Mouse (Mus musculus) skeletal muscle tissue, adult 2 months (tissue): ENCODE results near the gene Csrp3.

Experiments used
- DNase-seq: peaks from one replicate; pipeline ENCODE4 v3.0.0-alpha.2; 2012; ENCODE audit warnings: low read depth, low spot score

The Csrp3 gene

GRCm38 (mm10) chr7:48867576-48867975 is 19.7 kb upstream of the Csrp3 start:
- DNase-seq = no peak

GRCm38 (mm10) chr7:48864671-48865458 is 17.0 kb upstream of the Csrp3 start:
- DNase-seq = no peak

- DNase-seq = no peak
Measured at GRCm38 (mm10) chr7:48864199-48864598, 16.4 kb upstream of the Csrp3 start.

GRCm38 (mm10) chr7:48861796-48862195 is 14.0 kb upstream of the Csrp3 start:
- DNase-seq = no peak

GRCm38 (mm10) chr7:48860948-48861347 is 13.1 kb upstream of the Csrp3 start:
- no peak for DNase-seq

- DNase-seq = no peak
Measured at GRCm38 (mm10) chr7:48859362-48859761, 11.5 kb upstream of the Csrp3 start.

GRCm38 (mm10) chr7:48858257-48858656 is 10.4 kb upstream of the Csrp3 start:
- no peak for DNase-seq

GRCm38 (mm10) chr7:48855461-48855860 is 7.6 kb upstream of the Csrp3 start:
- DNase-seq = no peak

GRCm38 (mm10) chr7:48853496-48853895 is 5.7 kb upstream of the Csrp3 start:
- DNase-seq = no peak

GRCm38 (mm10) chr7:48851529-48852104 is 3.8 kb upstream of the Csrp3 start:
- no peak for DNase-seq

- DNase-seq = no peak
Measured at GRCm38 (mm10) chr7:48846755-48847154, 1.1 kb downstream of the Csrp3 start.

- peak; percentile 21 for DNase-seq
Measured at GRCm38 (mm10) chr7:48845213-48845973, 2.4 kb downstream of the Csrp3 start.

GRCm38 (mm10) chr7:48843541-48843940 is 4.3 kb downstream of the Csrp3 start:
- no peak for DNase-seq

GRCm38 (mm10) chr7:48842353-48842752 is 5.5 kb downstream of the Csrp3 start:
- peak; percentile 25 for DNase-seq

GRCm38 (mm10) chr7:48841538-48841937 is 6.3 kb downstream of the Csrp3 start:
- no peak for DNase-seq

- no peak for DNase-seq
Measured at GRCm38 (mm10) chr7:48840545-48840944, 7.3 kb downstream of the Csrp3 start.

- DNase-seq = no peak
Measured at GRCm38 (mm10) chr7:48838434-48838833, 9.4 kb downstream of the Csrp3 start.

- no peak for DNase-seq
Measured at GRCm38 (mm10) chr7:48836949-48837348, 10.9 kb downstream of the Csrp3 start.

- DNase-seq = no peak
Measured at GRCm38 (mm10) chr7:48834989-48835626, 12.7 kb downstream of the Csrp3 start.

GRCm38 (mm10) chr7:48834371-48834970 is 13.4 kb downstream of the Csrp3 start:
- no peak for DNase-seq

- no peak for DNase-seq
Measured at GRCm38 (mm10) chr7:48832735-48833134, 15.1 kb downstream of the Csrp3 start.

GRCm38 (mm10) chr7:48830395-48830794 is 17.4 kb downstream of the Csrp3 start:
- DNase-seq = no peak
